Comparison of ENCODE assay signal across 20 mouse cellular contexts in the genomic region with DNA sequence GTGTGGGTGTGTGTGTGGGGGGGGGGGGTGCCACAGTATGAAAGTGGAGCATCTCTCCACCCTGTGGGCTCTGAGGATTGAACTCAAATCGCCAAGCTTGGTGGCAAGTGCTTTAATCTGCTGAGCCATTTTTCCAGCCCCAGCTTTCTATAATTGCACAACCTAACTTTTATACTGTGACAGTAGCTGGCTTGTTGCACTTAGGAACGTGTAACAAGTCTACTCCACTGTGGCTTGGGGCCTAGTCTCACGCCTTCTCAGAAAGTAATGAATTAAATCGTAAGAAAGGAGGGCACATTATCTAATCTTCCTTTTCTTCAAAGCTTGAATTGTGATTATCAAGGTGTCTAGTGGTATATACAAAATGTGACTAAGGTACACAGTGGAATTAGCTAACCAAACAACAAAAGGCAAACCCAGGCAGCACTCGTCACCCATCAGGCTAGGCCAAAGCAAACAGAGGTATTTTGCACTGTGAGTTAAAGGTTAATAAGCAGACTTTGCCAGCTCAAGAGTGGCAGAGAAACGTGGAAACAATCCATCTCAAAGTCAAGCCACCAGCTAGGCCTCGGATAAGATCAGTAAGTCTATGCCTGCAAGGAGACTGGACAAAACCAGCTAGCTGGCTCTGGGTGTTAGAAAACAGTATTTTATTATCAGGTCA. TPM values are rescaled to one million over a fixed set of nuclear protein-coding genes. Genes with fewer than 3 reads are reported as not detected.
DNase-seq lines count a peak whose midpoint lies in the region; ATAC-seq lines count a peak whose summit lies in the region.
"Had no signal": no experiment of that assay in that cellular context is flagged by ENCODE, and none has a peak within 500 bp of the region (broad histone marks: within the 10 kb centered on the region; RNA-seq: fewer than 3 reads in every experiment).

No protein-coding gene starts in this region.

- H3K36me3 ChIP-seq in kidney, embryonic 14.5 days (ENCODE audit: control insufficient read depth, insufficient read depth, low read length): no peaks in the 10 kb centered on the region
- no peaks in the 10 kb centered on the region for H3K36me3 ChIP-seq in lung, embryonic 15.5 days
- H3K36me3 ChIP-seq: forebrain, embryonic 15.5 days; heart, embryonic 13.5 days had no signal

- 76% methylated on average over 7 of the region's 7 CpGs for WGBS in kidney, embryonic 14.5 days
- 39% methylated on average over 7 of the region's 7 CpGs for WGBS in lung, embryonic 15.5 days

- H3K9ac ChIP-seq in kidney, embryonic 14.5 days (ENCODE audit: low read depth, low read length): no peak overlapping the region
- no peak overlapping the region for H3K9ac ChIP-seq in lung, embryonic 15.5 days
- H3K9ac ChIP-seq: forebrain, embryonic 15.5 days; heart, embryonic 13.5 days; liver, embryonic 14.5 days had no signal

- intact Hi-C loops in left cerebral cortex, postnatal 14 days (cut with DNase I): no loop called here

- H3K4me3 ChIP-seq in kidney, embryonic 14.5 days (ENCODE audit: low read length): no peak overlapping the region
- H3K4me3 ChIP-seq in lung, embryonic 15.5 days: no peak overlapping the region
- H3K4me3 ChIP-seq: erythroblast, embryonic 14.5 days; forebrain, embryonic 15.5 days; heart, embryonic 13.5 days had no signal

- H3K4me1 ChIP-seq in kidney, embryonic 14.5 days (ENCODE audit: control insufficient read depth, insufficient read depth, low read length): no peaks in the 10 kb centered on the region
- no peaks in the 10 kb centered on the region for H3K4me1 ChIP-seq in lung, embryonic 15.5 days
- H3K4me1 ChIP-seq: forebrain, embryonic 15.5 days had no signal

- H3K9me3 ChIP-seq in kidney, embryonic 14.5 days (ENCODE audit: control insufficient read depth, low read length): no peaks in the 10 kb centered on the region
- H3K9me3 ChIP-seq in lung, embryonic 15.5 days: no peaks in the 10 kb centered on the region
- H3K9me3 ChIP-seq: forebrain, embryonic 15.5 days; heart, embryonic 13.5 days had no signal

- ATAC-seq in kidney, embryonic 14.5 days (ENCODE audit: low FRiP score, low TSS enrichment): no peak
- ATAC-seq in lung, embryonic 15.5 days (ENCODE audit: borderline replicate concordance, extremely low read depth, low FRiP score, low TSS enrichment): no peak
- ATAC-seq: forebrain, embryonic 15.5 days; hindbrain, embryonic 16.5 days had no signal

- no peaks in the 10 kb centered on the region for H3K27me3 ChIP-seq in kidney, embryonic 14.5 days (ENCODE audit: control insufficient read depth, insufficient read depth, low read length)
- no peaks in the 10 kb centered on the region for H3K27me3 ChIP-seq in lung, embryonic 15.5 days
- H3K27me3 ChIP-seq: forebrain, embryonic 15.5 days; heart, embryonic 13.5 days had no signal

- DNase-seq in kidney, adult 18-20 months: peak; percentile 24
- no peak for DNase-seq in lung, postnatal 14 days
- DNase-seq in kidney, postnatal 25 days: peak; percentile 21 to 55
- no peak for DNase-seq in left cerebral cortex, postnatal 14 days (ENCODE audit: low spot score in 2 of 2)
- no peak for DNase-seq in urinary bladder, postnatal 36 days (ENCODE audit: low spot score in 2 of 2)
- DNase-seq: adrenal gland, postnatal 25 days; cerebellum, adult 8-10 months; heart, postnatal 36 days; left cerebral cortex, postnatal 4 days; thymus, postnatal 25 days had no signal

- no peak overlapping the region for H3K4me2 ChIP-seq in kidney, embryonic 14.5 days (replicated peaks; ENCODE audit: low read depth, low read length)
- no peak overlapping the region for H3K4me2 ChIP-seq in lung, embryonic 15.5 days
- H3K4me2 ChIP-seq: forebrain, embryonic 15.5 days; heart, embryonic 13.5 days had no signal

- H3K27ac ChIP-seq in kidney, embryonic 14.5 days (ENCODE audit: low read depth, low read length): no peak overlapping the region
- H3K27ac ChIP-seq in lung, embryonic 15.5 days: peak overlapping the region; percentile 32; the same call in 1 of the 2 replicates
- H3K27ac ChIP-seq: forebrain, embryonic 15.5 days; heart, embryonic 13.5 days; liver, embryonic 14.5 days had no signal

RNA-seq across cellular contexts. Expression of gene Six4, which starts 22.5 kb away (rescaled TPM):
- polyA plus RNA-seq in kidney, embryonic 14.5 days (2014; fragmentation: Nextera tagmentation; extraction: Ambion mirVana): 4.5 and 7.5 TPM in 2 replicates
- polyA plus RNA-seq in lung, embryonic 15.5 days (2015; fragmentation: Nextera tagmentation; extraction: Ambion mirVana): 2.4 and 2.9 TPM in 2 replicates
- total RNA-seq in left cerebral cortex, postnatal 14 days (2021): under 1 TPM; 0.47 to 0.86 TPM
- total RNA-seq: common myeloid progenitor, adult 5-6 weeks had no signal

RNA-seq across cellular contexts. Expression of gene Mnat1, which starts 32.7 kb away (rescaled TPM):
- polyA plus RNA-seq in kidney, embryonic 14.5 days (2014; fragmentation: Nextera tagmentation; extraction: Ambion mirVana): 43.4 and 54.8 TPM in 2 replicates
- polyA plus RNA-seq in lung, embryonic 15.5 days (2015; fragmentation: Nextera tagmentation; extraction: Ambion mirVana): 31.4 and 31.9 TPM in 2 replicates
- 10 to 100 TPM; 18.3 to 19.1 TPM for total RNA-seq in left cerebral cortex, postnatal 14 days (2021)

RNA-seq across cellular contexts. Expression of gene Six1, which starts 37.1 kb away (rescaled TPM):
- polyA plus RNA-seq in kidney, embryonic 14.5 days (2014; fragmentation: Nextera tagmentation; extraction: Ambion mirVana): 0.12 and 0.16 TPM in 2 replicates
- 1.3 and 1.5 TPM in 2 replicates for polyA plus RNA-seq in lung, embryonic 15.5 days (2015; fragmentation: Nextera tagmentation; extraction: Ambion mirVana)
- total RNA-seq in left cerebral cortex, postnatal 14 days (2021): under 1 TPM; 0.26 to 0.61 TPM
- total RNA-seq: layer of hippocampus, postnatal 25 days had no signal
- polyA plus RNA-seq: erythroblast, embryonic 14.5 days; large intestine, adult 2 months had no signal

Comparison
In these comparisons a context has a peak if more than half of its experiments do, and no peak if none do; other contexts are left out.
1. DNase-seq: peak in kidney, adult 18-20 months (single experiment) and kidney, postnatal 25 days (2 of 2); none in lung, postnatal 14 days (single experiment), left cerebral cortex, postnatal 14 days (0 of 2) and urinary bladder, postnatal 36 days (0 of 2).